Mouse (Mus musculus) embryo, embryonic 10 days (tissue): Measurements from ENCODE around the gene Mrpl4.
A peak's percentile ranks its signal among the peaks of the same experiment; 100 is the strongest.
"Not testable (repeated sequence)": the region's sequence is repeated elsewhere in the genome, so short reads cannot be mapped to it uniquely, and the experiment has no call there.

Source experiments
- DNase-seq: peaks from one replicate; pipeline ENCODE4 v3.0.0-alpha.2; 2015; ENCODE audit warnings: low spot score

Mrpl4 gene

DNA sequence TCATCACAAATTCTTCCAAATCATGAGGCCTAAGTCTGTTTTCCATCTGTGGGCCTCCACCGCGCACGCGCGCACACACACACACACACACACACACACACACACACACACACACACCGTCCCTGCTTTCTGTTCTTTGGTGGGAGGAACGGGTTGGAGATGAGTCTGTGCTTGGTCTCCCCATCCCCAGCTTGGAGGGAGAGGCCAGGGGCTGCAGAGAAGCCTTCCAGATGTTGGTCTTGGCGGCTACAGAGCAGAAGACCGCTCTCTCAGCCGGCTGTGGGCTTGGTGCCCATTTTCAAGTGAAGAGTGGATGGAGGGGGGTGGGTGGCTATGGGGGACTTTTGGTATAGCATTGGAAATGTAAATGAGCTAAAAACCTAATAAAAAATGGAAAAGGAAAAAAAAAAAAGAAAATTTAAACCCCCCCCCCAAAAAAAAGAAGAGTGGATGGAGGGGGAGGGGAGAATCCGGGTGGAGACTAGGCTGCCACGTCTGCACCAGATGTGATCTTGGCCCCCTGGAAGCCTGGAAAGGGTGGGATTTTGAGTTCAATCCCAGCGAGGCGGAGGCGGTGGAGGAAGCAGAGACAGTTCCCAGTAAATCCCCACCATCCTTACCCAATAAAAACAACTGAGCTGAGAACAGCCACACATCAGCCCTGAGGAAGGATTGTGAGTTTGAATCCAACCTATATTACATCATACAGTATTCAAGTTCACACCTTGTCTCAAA is 15.4 kb upstream of the Mrpl4 start:
- DNase-seq: no peak

- DNase-seq: no peak
These were observed 14.6 kb upstream of the Mrpl4 start for GRCm38 (mm10) chr9:20987953-20988352.

DNA sequence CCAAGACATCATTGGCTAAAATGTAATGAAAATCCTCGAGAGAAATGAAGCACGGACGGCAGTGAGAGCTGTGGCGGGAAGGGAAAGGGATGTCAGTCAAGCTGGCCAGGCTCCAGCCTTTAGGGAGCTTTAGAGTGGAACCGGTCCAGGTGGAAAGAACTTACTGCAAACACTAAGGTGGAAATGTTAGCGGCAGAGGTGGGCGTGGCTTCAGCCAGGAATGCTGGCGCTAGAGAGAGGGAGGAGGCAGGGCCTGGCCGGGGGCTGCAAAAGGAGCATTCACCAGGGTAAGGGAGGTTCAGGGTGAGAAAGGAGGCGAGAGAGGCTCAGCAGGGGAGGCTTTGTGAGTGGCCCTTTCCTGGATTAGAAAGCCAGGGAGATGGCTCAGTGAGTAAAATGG is 11.7 kb upstream of the Mrpl4 start:
- DNase-seq: peak; percentile 68

DNA sequence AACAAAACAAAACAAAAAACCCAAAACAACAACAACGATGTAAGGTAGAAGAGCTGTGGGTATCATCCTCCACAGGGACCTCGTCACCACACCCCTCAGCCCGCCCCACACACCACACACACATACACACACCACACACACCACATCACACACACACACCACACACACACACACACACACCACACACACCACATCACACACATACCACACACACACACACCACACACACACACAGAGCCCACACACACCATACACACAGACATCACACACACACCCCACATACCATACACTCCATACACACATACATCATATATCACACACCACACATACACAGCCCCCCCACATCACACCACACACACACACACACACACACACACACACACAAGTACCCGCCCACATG is 11.0 kb upstream of the Mrpl4 start:
- DNase-seq: no peak

DNA sequence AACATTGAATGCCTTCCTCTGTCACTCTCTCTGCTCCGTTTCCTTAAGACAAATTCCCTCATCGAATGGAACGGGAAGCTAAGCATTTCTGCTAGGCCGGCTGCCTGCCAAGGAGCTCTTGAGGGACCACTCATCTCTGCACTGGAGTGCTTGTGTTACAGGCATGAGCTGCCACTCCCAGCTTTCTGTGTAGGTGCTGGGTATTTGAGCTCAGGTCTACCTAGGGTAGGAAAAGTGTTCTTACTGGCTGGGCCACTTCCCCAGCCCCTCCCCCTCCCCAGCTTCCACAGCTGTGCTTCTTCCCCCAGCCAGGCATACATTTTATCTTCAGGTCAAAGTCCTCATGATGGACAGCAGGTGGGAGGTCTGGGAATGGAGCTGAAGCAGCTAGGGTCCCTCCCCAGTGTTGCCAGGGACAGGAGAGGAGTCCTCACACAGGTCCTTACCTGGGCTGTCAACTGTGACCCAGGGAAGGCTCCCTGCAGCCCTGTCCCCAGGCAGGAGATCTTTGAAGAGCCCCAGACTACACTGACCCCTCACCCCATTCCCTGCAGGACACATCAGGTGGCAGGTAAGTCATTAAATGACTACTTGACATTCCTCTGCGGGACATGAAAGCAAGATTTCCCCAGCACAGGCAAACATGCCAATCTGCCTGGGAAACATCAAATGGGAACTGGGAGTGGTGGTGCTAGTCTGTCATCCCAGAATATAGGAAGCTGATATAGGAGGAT is 9.2 kb upstream of the Mrpl4 start:
- no peak for DNase-seq

GRCm38 (mm10) chr9:20995069-20995468 is 7.5 kb upstream of the Mrpl4 start:
- DNase-seq: no peak

DNA sequence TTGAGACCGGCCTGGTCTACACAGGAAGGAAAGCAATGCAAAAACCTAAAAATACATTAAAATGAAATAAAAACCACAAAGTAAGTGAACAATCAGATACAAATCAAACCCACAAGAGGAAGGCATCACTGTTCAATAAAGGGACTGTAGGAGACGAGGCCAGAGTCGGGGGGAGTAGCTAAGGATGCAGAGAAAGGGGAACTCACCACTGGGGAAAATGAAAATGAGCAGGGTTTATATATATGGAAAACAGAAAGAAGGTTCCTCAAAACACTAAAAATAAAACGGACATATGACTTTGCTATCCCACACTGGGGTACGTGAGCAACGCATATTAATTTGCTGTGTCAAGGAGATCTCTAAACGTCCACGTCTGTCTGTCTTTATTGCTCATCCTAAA is 5.5 kb upstream of the Mrpl4 start:
- DNase-seq: no peak

DNA sequence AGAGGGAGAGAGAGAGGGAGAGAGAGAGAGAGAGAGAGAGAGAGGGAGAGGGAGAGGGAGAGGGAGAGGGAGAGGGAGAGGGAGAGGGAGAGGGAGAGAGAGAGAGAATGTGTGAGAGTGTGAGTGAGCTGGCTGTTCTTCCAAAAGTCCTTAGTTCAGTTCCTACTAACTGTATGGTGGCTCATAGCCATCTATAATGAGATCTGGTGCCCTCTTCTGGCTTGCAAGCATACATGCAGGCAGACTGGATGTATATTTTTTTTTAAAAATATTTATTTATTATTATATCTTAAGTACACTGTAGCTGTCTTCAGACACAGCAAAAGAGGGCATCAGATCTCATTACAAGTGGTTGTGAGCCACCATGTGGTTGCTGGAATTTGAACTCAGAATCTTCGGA is 4.2 kb upstream of the Mrpl4 start:
- DNase-seq: peak; percentile 54

DNA sequence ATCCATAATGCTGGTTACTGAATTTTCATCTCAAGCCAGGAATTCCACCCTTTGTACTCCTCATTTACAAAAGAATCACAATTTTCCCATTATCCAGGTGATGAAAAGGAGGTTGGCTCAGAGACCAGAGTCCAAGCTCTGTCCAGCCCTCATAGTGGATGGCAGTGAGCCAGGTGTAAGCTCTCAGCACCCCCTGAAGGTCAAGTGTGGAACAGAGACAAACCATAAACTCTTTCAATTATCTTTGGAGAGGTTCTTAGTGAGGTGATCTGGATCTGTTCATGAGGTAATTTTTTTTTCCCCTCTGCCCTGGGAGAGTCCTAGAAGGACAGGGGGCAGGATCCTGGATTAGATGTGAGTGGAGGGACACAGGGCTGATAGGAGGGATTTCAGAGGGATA is 1.7 kb upstream of the Mrpl4 start:
- peak; percentile 52 for DNase-seq

GRCm38 (mm10) chr9:21001651-21002200 is 812 bp upstream of the Mrpl4 start:
- no peak for DNase-seq

DNA sequence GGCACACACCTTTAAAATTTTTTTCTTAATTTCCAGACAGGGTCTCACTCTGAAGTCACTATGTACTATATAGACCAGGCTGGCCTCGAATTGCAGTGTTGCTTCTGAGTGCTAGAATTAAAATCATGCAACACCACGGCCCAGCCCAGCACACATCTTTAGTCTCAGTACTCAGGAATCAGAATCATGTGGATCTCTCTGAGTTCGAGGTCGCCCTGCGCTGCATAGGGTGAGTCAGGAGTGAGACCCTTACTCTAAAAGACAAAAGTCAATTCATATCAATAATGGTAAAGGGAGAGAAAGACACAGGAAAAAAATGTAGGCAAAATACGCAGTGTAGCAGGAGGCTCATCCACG is 290 bp upstream of the Mrpl4 start:
- DNase-seq: no peak

DNA sequence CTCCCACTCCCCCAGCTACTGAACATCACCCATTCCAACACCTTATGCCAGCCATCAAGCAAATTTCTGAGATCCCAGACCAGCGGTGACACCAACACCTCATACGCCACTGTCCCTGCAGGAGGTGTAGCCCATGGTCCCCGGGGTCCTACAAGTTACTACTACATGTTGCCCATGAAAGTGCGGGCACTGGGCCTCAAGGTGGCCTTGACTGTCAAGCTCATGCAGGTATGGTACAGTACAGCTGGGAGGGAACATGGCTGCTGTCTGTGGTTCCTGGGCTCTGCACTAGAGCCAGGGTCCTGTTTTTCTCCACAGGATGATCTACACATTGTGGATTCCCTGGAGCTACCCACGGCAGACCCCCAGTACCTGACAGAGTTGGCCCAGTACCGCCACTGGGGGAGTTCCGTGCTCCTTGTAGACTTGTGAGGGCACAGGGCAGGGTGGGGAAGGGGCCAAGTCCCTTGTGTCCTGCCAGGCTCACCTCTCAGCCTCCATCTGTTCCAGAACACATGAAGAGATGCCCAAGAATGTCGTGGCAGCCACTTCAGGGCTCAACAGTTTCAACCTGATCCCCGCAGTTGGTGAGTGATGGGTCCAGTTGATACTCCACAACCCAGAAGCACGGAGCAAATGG is 4.9 kb downstream of the Mrpl4 start:
- no peak for DNase-seq

DNA sequence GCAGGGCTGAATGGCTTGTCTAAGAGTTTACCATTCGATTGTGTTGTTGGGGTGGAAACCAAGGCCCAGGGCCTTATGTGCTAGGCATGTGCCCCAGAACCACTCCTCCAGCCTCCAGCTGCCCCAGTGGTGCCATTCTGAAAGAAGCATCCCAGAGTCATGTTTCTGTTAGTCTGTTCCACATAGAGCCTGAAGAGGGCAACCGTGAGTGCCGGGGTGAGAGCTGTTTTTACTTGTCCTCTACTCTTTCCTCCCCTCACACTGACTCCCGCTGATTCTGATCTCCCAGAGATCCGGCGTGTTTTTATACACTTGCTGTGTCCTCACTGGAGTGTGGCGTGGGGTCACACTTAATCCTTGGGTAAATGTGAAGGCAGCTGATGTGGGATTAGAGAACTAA is 5.5 kb downstream of the Mrpl4 start:
- DNase-seq: no peak

DNA sequence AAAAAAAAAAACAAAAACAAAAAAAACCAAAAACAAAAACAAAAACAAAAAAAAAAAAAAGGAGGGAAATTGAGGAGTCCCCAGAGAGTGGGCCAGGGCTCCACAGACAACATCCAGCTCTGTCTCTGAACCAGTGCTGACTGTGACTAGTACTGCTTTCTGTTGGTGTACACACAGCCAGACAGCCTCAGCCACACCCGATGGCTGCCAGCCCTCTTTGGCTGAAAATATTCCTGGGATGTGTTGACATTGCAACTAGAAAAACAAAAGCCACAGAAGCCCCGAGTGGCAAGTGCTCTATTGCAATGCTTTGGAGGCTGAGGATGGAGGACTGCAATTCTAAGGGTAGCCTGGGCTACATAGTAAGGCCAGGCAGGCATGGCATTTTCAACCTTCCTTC is 7.8 kb downstream of the Mrpl4 start:
- DNase-seq: no peak

GRCm38 (mm10) chr9:21010939-21011541 is 8.5 kb downstream of the Mrpl4 start:
- DNase-seq: not testable (repeated sequence)

GRCm38 (mm10) chr9:21011846-21012312 is 9.3 kb downstream of the Mrpl4 start:
- no peak for DNase-seq

GRCm38 (mm10) chr9:21012368-21012767 is 9.8 kb downstream of the Mrpl4 start:
- no peak for DNase-seq

GRCm38 (mm10) chr9:21014691-21015570 is 12.4 kb downstream of the Mrpl4 start:
- no peak for DNase-seq

DNA sequence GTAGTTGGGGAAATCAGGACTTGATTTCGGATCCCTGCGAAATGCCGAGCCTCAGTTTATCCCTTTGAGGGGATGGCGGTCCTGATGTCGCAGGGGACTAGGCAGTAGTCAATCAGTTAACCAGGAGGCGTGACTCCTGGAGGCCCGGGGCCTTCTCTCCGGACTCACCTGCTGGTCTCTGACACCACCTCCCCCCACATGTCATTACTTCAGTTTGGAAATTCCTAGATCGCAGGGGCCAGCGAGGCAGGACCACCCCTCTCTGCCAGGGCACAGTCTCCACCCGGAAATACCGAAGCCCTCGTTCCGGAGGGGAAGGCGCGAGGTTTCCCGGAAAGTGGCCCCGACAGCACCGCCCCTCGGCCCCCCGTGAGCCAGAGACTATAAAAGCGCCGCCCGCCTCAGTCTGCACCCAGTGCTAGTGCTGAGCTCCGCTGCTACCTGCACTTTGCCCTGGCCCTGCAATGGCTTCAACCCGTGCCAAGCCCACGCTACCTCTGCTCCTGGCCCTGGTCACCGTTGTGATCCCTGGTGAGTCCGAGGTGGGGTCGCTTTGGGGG is 13.1 kb downstream of the Mrpl4 start, which contains the start of gene Icam1:
Gene Icam1, plus strand, starts transcription at position 415 of the 560 bp plus-strand sequence.
- DNase-seq: no peak

- no peak for DNase-seq
These were observed 14.0 kb downstream of the Mrpl4 start for GRCm38 (mm10) chr9:21016331-21017176.
